Mouse (Mus musculus) neural tube, embryonic 13.5 days (tissue): ENCODE data around the gene Tldc2. TPM values are rescaled to one million over a fixed set of nuclear protein-coding genes. Genes with fewer than 3 reads are reported as not detected.
A peak's percentile ranks its signal among the peaks of the same experiment; 100 is the strongest.

Experiments used
- ATAC-seq: fragments of 200-750 bp; cut with Nextera tagmentation; 2 replicates; pipeline ENCODE4 v1.8.0; 2017; ENCODE audit warnings: low read depth, mild to moderate bottlenecking, moderate TSS enrichment, moderate library complexity
- H3K27ac ChIP-seq: fragments of 300-500 bp; sonication (generic); replicated peaks from 2 replicates; pipeline ENCODE4 v1.5.1; 2015; ENCODE audit warnings: moderate library complexity, mild to moderate bottlenecking, inconsistent platforms
- H3K27me3 ChIP-seq: fragments of 300-500 bp; sonication (generic); 2 replicates; pipeline ENCODE4 v1.6.1; 2015; ENCODE audit warnings: mild to moderate bottlenecking, inconsistent platforms
- H3K36me3 ChIP-seq: fragments of 300-500 bp; sonication (generic); 2 replicates; pipeline ENCODE4 v1.6.1; 2015; ENCODE audit warnings: mild to moderate bottlenecking, inconsistent platforms
- H3K4me1 ChIP-seq: fragments of 300-500 bp; sonication (generic); replicated peaks from 2 replicates; pipeline ENCODE4 v1.6.1; 2015; ENCODE audit warnings: inconsistent platforms
- H3K4me2 ChIP-seq: fragments of 300-500 bp; sonication (generic); 2 replicates; pipeline ENCODE4 v1.6.1; 2015; ENCODE audit warnings: inconsistent platforms, mild to moderate bottlenecking, moderate library complexity
- H3K4me3 ChIP-seq: fragments of 300-500 bp; sonication (generic); 2 replicates; pipeline ENCODE4 v1.5.1; 2015; ENCODE audit warnings: mild to moderate bottlenecking, inconsistent platforms
- H3K9ac ChIP-seq: fragments of 300-500 bp; sonication (generic); 2 replicates; pipeline ENCODE4 v1.6.1; 2015; ENCODE audit warnings: moderate library complexity, mild to moderate bottlenecking, inconsistent platforms
- H3K9me3 ChIP-seq: fragments of 300-500 bp; sonication (generic); 2 replicates; pipeline ENCODE4 v1.6.1; 2016; ENCODE audit warnings: inconsistent platforms
- WGBS: fragments of 180-500 bp; shearing (Covaris S2); methylation state at CpG from one replicate; pipeline ENCODE4 v1.1.7; 2015; 5-methylcytosine and 5-hydroxymethylcytosine counted together
- polyA plus RNA-seq: library from polyadenylated mRNA; unstranded; fragments of >200 nt; fragmentation: Nextera tagmentation; extraction: Ambion mirVana; gene quantifications from 2 replicates; pipeline ENCODE4 v1.2.1, GENCODE M21; 2015

Tldc2 gene
- polyA plus RNA-seq, 1 experiment from 2014 or later, result not detected

DNA sequence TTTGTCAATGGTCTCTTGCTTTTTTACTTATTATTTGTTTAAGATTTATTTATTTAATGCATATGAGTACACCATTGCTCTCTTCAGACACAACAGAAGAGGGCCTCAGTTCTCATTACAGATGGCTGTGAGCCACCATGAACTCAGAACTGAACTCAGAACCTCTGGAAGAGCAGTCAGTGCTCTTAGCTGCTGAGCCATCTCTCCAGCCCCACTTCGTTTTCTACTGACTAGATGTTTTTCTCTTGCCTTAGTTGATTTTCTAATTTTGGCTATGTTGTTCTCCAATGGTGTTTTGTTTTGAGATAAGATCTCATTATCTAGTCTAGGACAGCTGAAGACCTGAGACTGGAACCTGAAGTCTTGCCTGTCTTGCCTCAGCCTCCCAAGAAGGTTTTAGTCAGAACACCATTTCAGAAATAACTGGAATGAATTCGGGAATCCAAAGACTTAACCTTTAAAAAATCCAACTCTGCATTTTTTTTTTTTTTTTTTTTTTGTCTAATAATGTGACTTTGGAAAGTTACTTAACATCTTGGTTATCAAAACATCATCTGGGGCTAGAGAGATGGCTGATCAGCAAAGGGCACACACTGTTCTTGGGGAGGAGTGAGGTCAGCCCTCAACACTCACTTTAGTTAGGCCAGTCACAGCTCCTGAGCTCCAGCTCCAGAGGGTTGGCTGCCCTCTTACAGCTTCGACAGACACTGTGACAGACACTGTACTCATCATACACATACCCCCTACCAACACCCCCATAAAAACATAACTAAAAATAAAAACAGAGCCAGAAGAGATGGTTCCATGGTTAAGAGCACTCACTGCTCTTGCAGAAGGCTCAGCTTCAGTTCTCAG lies 46.1 kb downstream of the Tldc2 start:
- no peaks in the 10 kb centered on the region for H3K27me3 ChIP-seq
- H3K4me1 ChIP-seq, result peaks cover 17% of the 10 kb centered on the region
- H3K4me3 ChIP-seq, result no peak overlapping the region
- no peaks in the 10 kb centered on the region for H3K36me3 ChIP-seq
- H3K27ac ChIP-seq, result no peak overlapping the region
- no peak overlapping the region for H3K9ac ChIP-seq
- no peak for ATAC-seq
- no peaks in the 10 kb centered on the region for H3K9me3 ChIP-seq
- WGBS, result 90% methylated on average over 3 of the region's 3 CpGs
- H3K4me2 ChIP-seq, result no peak overlapping the region

DNA sequence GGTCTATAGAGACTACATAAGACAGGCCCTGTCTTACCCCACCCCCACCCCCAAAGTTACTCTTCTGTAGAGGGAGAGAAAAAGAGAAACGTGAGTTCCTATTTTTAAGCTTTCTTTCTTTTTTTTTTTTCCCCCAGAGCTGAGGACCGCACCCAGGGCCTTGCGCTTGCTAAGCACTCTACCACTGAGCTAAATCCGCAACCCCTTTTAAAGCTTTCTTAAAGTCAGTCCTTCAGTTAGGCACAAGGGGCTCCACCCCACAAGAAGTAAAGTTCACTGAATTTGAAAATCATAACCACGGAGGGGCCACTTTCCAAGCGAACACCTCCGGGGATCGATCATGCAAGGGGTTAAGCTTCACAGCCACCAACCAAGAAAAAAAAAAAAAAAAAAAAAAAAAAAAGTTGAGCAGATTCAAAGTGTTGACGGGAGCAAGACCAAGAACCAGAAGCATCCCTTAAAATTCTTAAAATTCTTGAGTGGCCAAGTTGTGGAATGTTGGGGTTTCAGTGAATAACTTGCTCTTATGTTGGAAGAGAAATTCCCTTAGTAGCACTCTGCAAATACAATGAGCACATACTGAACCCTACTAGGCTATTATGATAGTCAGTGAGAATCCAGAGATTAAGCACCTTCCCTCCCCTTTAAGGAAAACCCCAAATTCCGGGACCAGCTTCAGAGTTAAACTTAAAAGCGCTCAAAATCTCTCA lies 47.1 kb downstream of the Tldc2 start:
- no peaks in the 10 kb centered on the region for H3K36me3 ChIP-seq
- H3K9ac ChIP-seq, result peak overlapping the region; percentile 76
- WGBS, result 23% methylated on average over 11 of the region's 11 CpGs
- no peaks in the 10 kb centered on the region for H3K27me3 ChIP-seq
- ATAC-seq, result no peak
- H3K4me3 ChIP-seq, result peak overlapping the region; percentile 75
- H3K4me1 ChIP-seq, result peaks cover 17% of the 10 kb centered on the region
- no peaks in the 10 kb centered on the region for H3K9me3 ChIP-seq
- H3K4me2 ChIP-seq, result peak overlapping the region; percentile 97
- H3K27ac ChIP-seq, result no peak overlapping the region

DNA sequence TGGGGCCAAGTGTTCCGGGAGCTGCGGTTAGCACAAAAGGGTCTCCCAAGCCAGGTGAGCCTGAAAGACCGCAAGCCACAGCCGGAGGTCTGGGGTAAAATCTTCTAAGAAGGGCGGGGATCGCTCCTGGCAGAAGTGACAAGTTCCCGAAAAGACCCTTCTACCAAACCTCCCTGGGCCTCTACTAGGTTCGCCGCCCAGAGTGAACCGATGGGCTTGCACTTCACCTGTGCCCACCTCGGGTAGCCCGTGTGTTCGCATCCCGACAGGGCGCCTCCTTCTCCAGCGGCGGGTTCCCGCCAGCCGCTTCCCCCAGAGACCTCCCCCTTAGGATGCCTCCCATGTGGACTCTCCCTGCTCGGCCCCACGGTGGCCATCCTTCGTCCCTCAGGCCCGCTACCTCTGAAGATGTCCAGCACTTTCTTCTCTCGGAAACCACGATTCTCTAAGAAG lies 47.6 kb downstream of the Tldc2 start:
- H3K27me3 ChIP-seq, result no peaks in the 10 kb centered on the region
- peak; percentile 68 for ATAC-seq

DNA sequence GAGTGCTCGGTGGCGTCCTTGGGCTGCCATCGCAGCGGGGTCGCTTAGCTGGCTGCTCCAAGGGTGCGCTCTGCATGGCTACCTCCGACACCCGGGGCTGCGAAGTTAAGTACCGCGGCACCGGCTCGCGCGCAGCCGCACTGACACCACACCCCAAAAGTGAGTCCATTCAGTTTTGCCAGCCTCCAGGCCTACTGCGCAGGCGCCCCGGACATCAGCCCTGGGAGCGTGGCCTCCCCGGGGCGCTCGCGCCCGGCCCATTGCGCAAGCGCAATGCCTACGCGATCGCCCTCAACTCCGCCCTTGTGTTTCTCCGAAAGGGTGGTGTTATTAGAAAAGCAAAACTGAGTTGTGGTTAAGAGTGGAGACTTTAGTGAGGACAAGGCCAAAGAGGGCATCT lies 48.2 kb downstream of the Tldc2 start, which contains the start of gene Samhd1:
Samhd1 (minus strand) TSS at position 252 of the 400 bp plus-strand sequence.
- H3K9ac ChIP-seq, result peak within 1 kb of the TSS; percentile 76
- H3K27ac ChIP-seq, result peak within 1 kb of the TSS; percentile 39; the same call in 1 of the 2 replicates
- peak within 1 kb of the TSS; percentile 75 for H3K4me3 ChIP-seq
- H3K9me3 ChIP-seq, result peaks cover 8% of the 10 kb centered on the region; the same call in 1 of the 2 replicates
- no peaks in the 10 kb centered on the region for H3K36me3 ChIP-seq
- no peaks in the 10 kb centered on the region for H3K27me3 ChIP-seq
- WGBS, result under 1% methylated on average over 32 of the region's 32 CpGs
- H3K4me2 ChIP-seq, result peak within 1 kb of the TSS; percentile 97
- peak; percentile 93 for ATAC-seq
- peaks cover 17% of the 10 kb centered on the region for H3K4me1 ChIP-seq

More for the DNA sequence above, 47.6 kb downstream of the Tldc2 start:
- H3K4me2 ChIP-seq, result peak overlapping the region; percentile 97
- WGBS, result under 1% methylated on average over 25 of the region's 25 CpGs
- peaks cover 17% of the 10 kb centered on the region for H3K4me1 ChIP-seq
- H3K9ac ChIP-seq, result peak overlapping the region; percentile 76
- H3K27ac ChIP-seq, result no peak overlapping the region; the same call in 1 of the 2 replicates
- H3K36me3 ChIP-seq, result no peaks in the 10 kb centered on the region
- peak overlapping the region; percentile 75 for H3K4me3 ChIP-seq
- H3K9me3 ChIP-seq, result peaks cover 2% of the 10 kb centered on the region; the same call in 1 of the 2 replicates

DNA sequence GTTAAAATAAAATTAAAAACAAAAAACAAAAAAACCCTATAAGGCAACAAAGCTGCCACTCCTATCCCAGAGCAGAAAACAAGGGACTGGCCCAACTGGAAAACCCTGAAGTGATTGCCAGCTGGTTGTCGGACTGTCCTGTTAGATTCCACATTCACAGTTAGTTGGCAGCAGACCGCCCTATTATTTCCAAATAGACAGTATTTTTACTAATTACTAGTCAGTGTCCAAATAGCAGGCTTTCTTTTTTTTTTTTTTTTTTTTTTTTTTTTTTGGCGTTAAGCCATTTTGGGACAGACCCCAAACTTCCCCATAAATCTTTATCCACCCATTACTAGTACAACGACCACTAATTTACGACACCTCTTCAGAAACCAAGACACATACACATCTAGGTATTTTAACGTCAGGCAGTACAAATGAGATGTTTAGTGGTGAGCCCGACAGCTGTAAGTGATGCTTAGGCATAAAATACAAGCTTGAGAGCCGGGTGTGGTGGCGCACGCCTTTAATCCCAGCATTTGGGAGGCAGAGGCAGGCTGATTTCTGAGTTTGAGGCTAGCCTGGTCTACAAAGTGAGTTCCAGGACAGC lies 48.8 kb downstream of the Tldc2 start:
- Histone ChIP-seq H3K9ac (peak overlapping the region; percentile 76), H3K4me3 (peak overlapping the region; percentile 75), H3K9me3 (peaks cover 8% of the 10 kb centered on the region; the same call in 1 of the 2 replicates), H3K4me1 (peaks cover 17% of the 10 kb centered on the region), H3K36me3 (no peaks in the 10 kb centered on the region), H3K4me2 (peak overlapping the region; percentile 97), H3K27ac (peak overlapping the region; percentile 39; the same call in 1 of the 2 replicates), H3K27me3 (no peaks in the 10 kb centered on the region)
- peak; percentile 28; the same call in 1 of the 2 replicates for ATAC-seq
- WGBS, result 68% methylated on average over 10 of the region's 10 CpGs

DNA sequence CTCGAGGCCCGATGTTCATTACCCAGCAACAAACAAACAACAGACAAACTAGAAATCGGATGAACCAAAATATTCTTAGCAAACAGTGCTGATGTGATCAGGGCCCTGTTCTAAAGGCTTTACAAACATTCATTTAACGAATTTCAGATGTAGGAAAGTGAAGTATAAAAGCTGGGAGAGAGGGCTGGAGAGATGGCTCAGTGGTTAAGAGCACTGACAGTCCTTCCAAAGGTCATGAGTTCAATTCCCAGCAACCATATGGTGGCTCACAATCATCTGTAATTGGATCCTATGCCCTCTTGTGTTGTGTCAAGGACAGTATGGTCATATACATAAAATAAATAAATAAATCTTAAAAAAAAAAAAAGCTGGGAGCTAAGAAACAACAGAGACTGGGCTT lies 49.3 kb downstream of the Tldc2 start:
- H3K4me1 ChIP-seq, result peaks cover 17% of the 10 kb centered on the region
- H3K9ac ChIP-seq, result no peak overlapping the region
- H3K27ac ChIP-seq, result no peak overlapping the region
- no peak overlapping the region for H3K4me3 ChIP-seq
- no peaks in the 10 kb centered on the region for H3K36me3 ChIP-seq
- H3K4me2 ChIP-seq, result no peak overlapping the region
- no peak for ATAC-seq
- no peaks in the 10 kb centered on the region for H3K27me3 ChIP-seq
- WGBS, result 93% methylated on average over 4 of the region's 4 CpGs
- H3K9me3 ChIP-seq, result peaks cover 11% of the 10 kb centered on the region; the same call in 1 of the 2 replicates

DNA sequence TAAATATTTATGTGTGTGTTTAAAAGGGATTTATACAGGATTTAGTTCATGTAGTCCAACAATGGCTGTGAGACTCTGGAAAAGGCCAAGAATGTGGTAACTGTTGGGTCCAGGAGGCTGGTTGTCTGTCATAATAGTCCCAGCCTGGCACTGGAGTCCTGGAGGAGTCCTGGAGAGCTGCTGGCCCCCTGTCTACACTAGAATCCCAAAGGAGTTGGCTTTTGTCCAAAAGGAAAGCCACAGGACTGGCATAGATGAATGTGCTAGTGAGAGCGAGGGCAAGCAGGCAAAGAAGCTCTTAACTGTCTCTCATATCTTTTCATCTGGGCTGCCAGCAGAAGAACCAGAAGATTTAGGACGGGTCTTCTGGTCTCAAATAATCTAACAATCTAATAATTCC lies 49.8 kb downstream of the Tldc2 start:
- H3K9ac ChIP-seq, result no peak overlapping the region
- H3K27me3 ChIP-seq, result no peaks in the 10 kb centered on the region
- H3K4me1 ChIP-seq, result peaks cover 17% of the 10 kb centered on the region
- H3K9me3 ChIP-seq, result peaks cover 12% of the 10 kb centered on the region; the same call in 1 of the 2 replicates
- WGBS, result 66% methylated on average over 2 of the region's 2 CpGs
- no peak overlapping the region for H3K4me2 ChIP-seq
- no peak overlapping the region for H3K27ac ChIP-seq
- ATAC-seq, result no peak
- H3K4me3 ChIP-seq, result no peak overlapping the region
- no peaks in the 10 kb centered on the region for H3K36me3 ChIP-seq

DNA sequence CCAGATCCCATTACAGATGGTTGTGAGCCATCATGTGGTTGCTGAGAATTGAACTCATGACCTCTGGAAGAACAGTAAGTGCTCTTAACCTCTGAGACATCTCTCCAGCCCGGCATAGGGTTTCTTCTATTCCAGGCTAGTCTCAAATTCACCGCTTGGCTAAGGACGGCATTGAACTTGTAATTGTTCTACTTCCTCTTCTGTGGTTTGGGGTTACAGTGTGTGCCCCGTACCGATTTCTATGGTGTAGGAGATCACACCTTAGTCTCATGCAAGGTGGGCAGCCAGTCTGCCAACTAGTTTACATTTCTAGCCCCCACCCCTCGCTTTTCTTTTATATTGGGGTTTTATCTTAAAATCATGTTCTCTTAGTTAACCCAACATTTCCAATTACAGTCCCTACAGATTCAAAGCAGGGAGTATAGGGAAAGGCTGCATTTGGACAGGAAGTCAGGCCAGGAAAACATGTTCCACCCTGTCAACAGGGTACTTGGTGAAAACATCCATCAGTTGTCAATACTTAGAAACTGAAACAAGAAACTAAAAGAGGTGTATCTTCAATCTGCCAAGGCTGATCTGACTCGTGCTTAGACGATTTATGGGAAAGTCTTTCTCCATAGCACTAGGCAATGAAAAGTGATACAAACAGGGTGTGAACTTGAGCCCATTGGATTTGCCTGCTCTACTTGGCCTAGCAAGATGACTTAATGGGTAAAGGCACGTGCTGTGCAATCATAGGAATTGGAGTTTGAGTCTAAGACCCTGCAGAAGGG lies 51.3 kb downstream of the Tldc2 start:
- Histone ChIP-seq H3K4me2 (no peak overlapping the region), H3K27me3 (no peaks in the 10 kb centered on the region), H3K9me3 (peaks cover 12% of the 10 kb centered on the region; the same call in 1 of the 2 replicates), H3K27ac (no peak overlapping the region), H3K4me1 (peaks cover 16% of the 10 kb centered on the region), H3K36me3 (no peaks in the 10 kb centered on the region), H3K4me3 (no peak overlapping the region), H3K9ac (no peak overlapping the region)
- no peak for ATAC-seq
- WGBS, result 88% methylated on average over 9 of the region's 9 CpGs

DNA sequence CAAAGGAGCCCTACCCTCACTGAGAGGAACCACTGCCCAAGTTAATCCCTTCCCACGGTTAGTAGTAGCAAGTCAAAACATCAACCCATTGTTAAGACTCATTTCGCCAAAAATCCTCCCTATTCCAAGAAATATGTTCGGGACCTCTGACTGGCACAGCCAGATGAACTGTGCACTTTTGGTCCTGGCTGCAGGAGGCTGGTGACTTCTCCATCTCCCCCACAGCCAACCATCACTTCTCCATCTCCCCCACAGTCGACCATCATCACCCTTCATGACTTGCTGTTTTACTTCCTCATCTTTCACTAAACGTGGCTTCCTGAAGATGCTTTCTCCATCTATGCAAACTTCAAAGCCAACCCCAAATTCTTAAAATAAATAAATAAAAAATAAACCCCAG lies 52.0 kb downstream of the Tldc2 start:
- no peaks in the 10 kb centered on the region for H3K27me3 ChIP-seq
- 80% methylated on average over 5 of the region's 5 CpGs for WGBS

DNA sequence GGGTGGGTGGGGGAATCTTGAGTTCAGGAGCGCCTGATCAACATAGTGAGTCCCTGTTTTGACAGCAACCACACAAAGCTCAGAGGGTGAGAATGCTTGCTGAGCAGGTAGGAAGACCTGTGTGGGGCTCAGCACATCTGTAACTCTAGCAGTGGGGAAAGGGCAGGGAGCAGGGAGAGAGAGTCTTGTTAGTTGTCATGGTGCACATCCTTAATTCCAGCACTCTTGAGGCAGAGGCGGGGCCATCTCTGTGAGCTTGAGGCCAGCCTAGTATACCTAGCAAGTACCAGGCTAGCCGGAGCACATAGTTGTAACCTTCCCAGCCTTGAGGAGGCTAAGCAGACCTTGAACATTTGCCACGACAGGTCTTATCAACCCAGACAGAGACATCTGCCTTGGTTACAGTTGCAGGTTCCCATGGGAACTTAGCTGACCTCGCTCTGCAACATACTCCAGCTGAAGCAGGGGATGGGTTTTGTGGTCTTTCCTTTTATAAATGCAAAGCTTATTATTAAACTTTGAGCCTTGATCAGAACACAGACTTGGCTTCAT lies 52.5 kb downstream of the Tldc2 start:
- ATAC-seq, result no peak
- Histone ChIP-seq H3K4me1 (peaks cover 6% of the 10 kb centered on the region), H3K9ac (no peak overlapping the region), H3K27ac (no peak overlapping the region), H3K36me3 (no peaks in the 10 kb centered on the region), H3K27me3 (no peaks in the 10 kb centered on the region), H3K9me3 (peaks cover 12% of the 10 kb centered on the region; the same call in 1 of the 2 replicates), H3K4me2 (no peak overlapping the region), H3K4me3 (no peak overlapping the region)
- 93% methylated on average over 5 of the region's 5 CpGs for WGBS

More for the DNA sequence above, 52.0 kb downstream of the Tldc2 start:
- peaks cover 12% of the 10 kb centered on the region for H3K4me1 ChIP-seq
- H3K9ac ChIP-seq, result no peak overlapping the region
- no peak overlapping the region for H3K4me3 ChIP-seq
- H3K27ac ChIP-seq, result no peak overlapping the region
- H3K9me3 ChIP-seq, result peaks cover 12% of the 10 kb centered on the region; the same call in 1 of the 2 replicates
- no peak overlapping the region for H3K4me2 ChIP-seq
- no peaks in the 10 kb centered on the region for H3K36me3 ChIP-seq
- ATAC-seq, result no peak

DNA sequence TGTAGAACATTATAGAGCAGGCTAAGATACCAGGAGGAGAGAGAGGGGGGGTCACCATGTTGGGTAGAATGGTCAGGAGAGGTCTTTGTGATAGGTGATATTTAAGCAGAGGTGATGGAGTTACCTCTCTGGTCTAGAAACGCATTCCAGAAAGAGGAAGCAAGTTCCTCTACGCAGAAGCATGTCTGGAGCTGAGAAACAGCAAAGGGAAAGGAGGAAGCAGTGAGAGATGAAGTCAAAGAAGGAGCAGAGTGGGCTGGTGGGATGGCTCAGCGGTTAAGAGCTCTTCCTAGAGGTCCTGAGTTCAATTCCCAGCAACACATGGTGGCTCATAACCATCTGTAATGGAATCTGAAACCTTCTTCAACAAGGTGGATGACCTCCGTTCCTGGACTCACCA lies 55.1 kb downstream of the Tldc2 start:
- Histone ChIP-seq H3K4me3 (no peak overlapping the region), H3K36me3 (peaks cover 2% of the 10 kb centered on the region; the same call in 1 of the 2 replicates), H3K9me3 (peaks cover 12% of the 10 kb centered on the region; the same call in 1 of the 2 replicates), H3K27me3 (no peaks in the 10 kb centered on the region), H3K4me2 (no peak overlapping the region), H3K27ac (no peak overlapping the region), H3K9ac (no peak overlapping the region), H3K4me1 (no peaks in the 10 kb centered on the region)
- ATAC-seq, result no peak
- 89% methylated on average over 4 of the region's 4 CpGs for WGBS
